8 mouse cellular contexts compared by ENCODE assay signal in genomic region chr13:73425839-73426490, GRCm38 (mm10). TPM values are rescaled to one million over a fixed set of nuclear protein-coding genes. Genes with fewer than 3 reads are reported as not detected.
DNase-seq lines count a peak whose midpoint lies in the region; ATAC-seq lines count a peak whose summit lies in the region.

No protein-coding gene starts in this region.

- no peaks in the 10 kb centered on the region for H3K4me1 ChIP-seq in kidney, embryonic 14.5 days (ENCODE audit: control insufficient read depth, insufficient read depth, low read length)
- no peaks in the 10 kb centered on the region for H3K4me1 ChIP-seq in midbrain, embryonic 11.5 days (ENCODE audit: control insufficient read depth, insufficient read depth, low read length)

- H3K4me3 ChIP-seq in kidney, embryonic 14.5 days (ENCODE audit: low read length): no peak overlapping the region
- H3K4me3 ChIP-seq in midbrain, embryonic 11.5 days (ENCODE audit: low read depth, low read length): no peak overlapping the region

- no peak overlapping the region for H3K9ac ChIP-seq in kidney, embryonic 14.5 days (ENCODE audit: low read depth, low read length)
- H3K9ac ChIP-seq in midbrain, embryonic 11.5 days (ENCODE audit: low read length): no peak overlapping the region

- no peak overlapping the region for H3K4me2 ChIP-seq in kidney, embryonic 14.5 days (replicated peaks; ENCODE audit: low read depth, low read length)
- H3K4me2 ChIP-seq in midbrain, embryonic 11.5 days: no peak overlapping the region

- H3K9me3 ChIP-seq in kidney, embryonic 14.5 days (ENCODE audit: control insufficient read depth, low read length): no peaks in the 10 kb centered on the region
- no peaks in the 10 kb centered on the region for H3K9me3 ChIP-seq in midbrain, embryonic 11.5 days (ENCODE audit: control insufficient read depth, low read length)

- no peak for ATAC-seq in kidney, embryonic 14.5 days (ENCODE audit: low FRiP score, low TSS enrichment)
- ATAC-seq in midbrain, embryonic 11.5 days (ENCODE audit: low FRiP score): no peak

- H3K36me3 ChIP-seq in kidney, embryonic 14.5 days (ENCODE audit: control insufficient read depth, insufficient read depth, low read length): no peaks in the 10 kb centered on the region
- no peaks in the 10 kb centered on the region for H3K36me3 ChIP-seq in midbrain, embryonic 11.5 days (ENCODE audit: control insufficient read depth, insufficient read depth, low read length)

- intact Hi-C loops in left cerebral cortex, postnatal 36 days (cut with DNase I): loop anchor here (1.0 to 10.0 kb wide), 4 partner anchors 41 to 289 kb away; partner anchors contain the start of gene Lpcat1

- H3K27me3 ChIP-seq in kidney, embryonic 14.5 days (ENCODE audit: control insufficient read depth, insufficient read depth, low read length): no peaks in the 10 kb centered on the region
- no peaks in the 10 kb centered on the region for H3K27me3 ChIP-seq in midbrain, embryonic 11.5 days (ENCODE audit: control insufficient read depth, insufficient read depth, low read length)

- DNase-seq in kidney, adult 18-20 months: peak; percentile 74
- DNase-seq in cerebellum, postnatal 14 days: peak; percentile 84 to 87
- peak; percentile 52 to 70 for DNase-seq in frontal cortex, postnatal 25 days (ENCODE audit: low spot score in 2 of 2)
- peak; percentile 37 for DNase-seq in hindlimb bud, embryonic 11.5 days (ENCODE audit: extremely low spot score, low read depth, low spot score)
- DNase-seq in left cerebral cortex, postnatal 36 days (ENCODE audit: low spot score in 2 of 2): peak; percentile 59 to 65
- DNase-seq in midbrain, embryonic 11.5 days (ENCODE audit: low spot score, missing footprints): peak; percentile 95
- DNase-seq in right cerebral cortex, postnatal 4 days: peak; percentile 75

- 9% methylated on average over 11 of the region's 11 CpGs for WGBS in kidney, embryonic 14.5 days
- WGBS in midbrain, embryonic 11.5 days: 9% methylated on average over 11 of the region's 11 CpGs

- H3K27ac ChIP-seq in kidney, embryonic 14.5 days (ENCODE audit: low read depth, low read length): no peak overlapping the region
- H3K27ac ChIP-seq in midbrain, embryonic 11.5 days (ENCODE audit: low read depth, low read length): no peak overlapping the region

RNA-seq across cellular contexts. Expression of gene Lpcat1, which starts 41.0 kb away (rescaled TPM):
- 39.8 and 45.0 TPM in 2 replicates for polyA plus RNA-seq in kidney, embryonic 14.5 days (2014; fragmentation: Nextera tagmentation; extraction: Ambion mirVana)
- 10 to 100 TPM; 45.9 to 48.9 TPM for total RNA-seq in left cerebral cortex, postnatal 36 days (2021)
- 52.0 and 53.5 TPM in 2 replicates for polyA plus RNA-seq in midbrain, embryonic 11.5 days (2014; fragmentation: Nextera tagmentation; extraction: Ambion mirVana)

Comparison
In these comparisons a context has a peak if more than half of its experiments do, and no peak if none do; other contexts are left out.
1. DNase-seq: peak in every context shown above with its lines; median percentile 95 in midbrain, embryonic 11.5 days; 86 in cerebellum, postnatal 14 days; 75 in right cerebral cortex, postnatal 4 days; 74 in kidney, adult 18-20 months; 62 in left cerebral cortex, postnatal 36 days; 61 in frontal cortex, postnatal 25 days; 37 in hindlimb bud, embryonic 11.5 days.